Mouse (Mus musculus): ENCODE data around the gene Enah.

Gene Enah

DNA sequence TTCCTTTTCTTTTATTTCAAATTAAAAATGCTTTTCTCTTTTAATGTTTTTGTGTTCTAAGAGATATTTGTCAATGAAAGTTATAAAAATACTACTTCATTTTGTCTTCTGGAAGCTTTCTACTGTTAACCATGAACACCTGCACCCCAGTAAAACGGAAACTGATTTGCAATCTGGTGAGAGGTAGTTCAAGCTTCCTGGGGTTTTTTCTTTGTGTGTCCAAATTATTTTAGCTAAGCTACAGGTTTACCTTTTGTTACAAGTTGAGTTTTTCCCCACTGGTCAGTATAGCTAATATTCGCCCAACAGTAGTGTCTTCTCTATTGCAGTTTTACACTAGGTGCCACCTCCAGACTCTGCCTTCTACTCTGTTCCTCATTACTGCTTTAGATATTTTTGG lies 62.1 kb downstream of the Enah start:
- no peak for DNase-seq

DNA sequence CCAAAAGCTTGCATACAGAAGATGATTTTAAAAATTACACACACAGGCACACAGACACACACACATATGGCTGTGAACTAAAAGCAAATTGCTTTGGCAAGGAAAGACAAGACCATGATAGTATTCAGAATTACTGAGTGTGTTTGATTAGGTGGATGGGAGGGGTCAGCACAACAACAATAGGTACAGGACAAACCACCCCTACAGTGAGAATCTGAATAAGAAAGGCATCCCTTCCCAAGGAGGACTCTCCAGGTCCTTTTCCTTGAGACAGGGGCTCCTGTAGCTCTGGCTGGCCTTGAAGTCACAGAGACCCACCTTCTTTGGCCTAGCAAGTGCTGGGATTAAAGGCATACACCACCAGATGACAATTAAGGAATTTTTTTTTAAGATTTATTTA lies 66.2 kb downstream of the Enah start:
- DNase-seq, result no peak

GRCm38 (mm10) chr1:181951266-181951665 lies 68.5 kb downstream of the Enah start:
- DNase-seq, result no peak

- DNase-seq, result no peak
Observed at GRCm38 (mm10) chr1:181950721-181951120, 69.1 kb downstream of the Enah start.

- DNase-seq, result no peak
Observed at GRCm38 (mm10) chr1:181948191-181948590, 71.6 kb downstream of the Enah start.

DNA sequence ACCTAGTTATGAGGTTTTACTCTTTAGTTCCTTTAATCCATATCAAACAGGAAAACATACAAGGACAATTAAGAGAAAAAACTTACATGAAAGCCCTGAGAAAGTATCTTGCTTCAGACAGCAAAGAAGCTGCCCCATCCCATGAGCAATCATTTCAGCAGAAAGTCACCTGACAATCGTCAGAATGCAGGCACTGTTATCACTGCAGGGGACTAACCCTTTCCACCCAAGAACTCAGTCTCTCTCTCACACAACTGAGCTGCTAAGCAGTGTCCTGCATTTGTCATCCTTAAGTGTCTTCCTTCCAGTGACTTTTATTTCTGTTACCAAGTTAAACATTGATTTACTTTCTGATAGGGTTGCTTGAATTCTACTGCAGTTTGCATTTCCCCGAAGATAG lies 82.7 kb downstream of the Enah start:
- DNase-seq, result no peak

DNA sequence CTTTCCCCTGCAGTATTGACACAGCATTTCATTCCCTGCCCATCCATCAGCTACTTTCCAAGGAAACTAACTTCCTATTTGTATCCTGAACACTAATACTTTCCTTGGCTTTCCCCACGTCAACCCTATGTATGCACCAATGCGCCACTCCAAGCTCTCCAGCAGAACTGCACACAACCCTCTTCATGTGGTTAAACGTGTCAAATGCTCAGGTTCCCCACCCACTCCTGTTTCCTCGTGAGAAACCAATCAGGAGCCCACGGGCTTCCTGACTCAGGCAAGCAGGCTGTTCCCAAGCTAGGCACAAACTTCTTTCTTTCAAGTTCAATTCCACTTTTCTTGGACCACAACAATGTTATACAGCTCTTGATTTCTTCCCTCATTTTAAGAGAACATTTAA lies 91.4 kb downstream of the Enah start:
- DNase-seq, result no peak

GRCm38 (mm10) chr1:181923384-181923783 lies 96.4 kb downstream of the Enah start:
- DNase-seq, result no peak

- peak; percentile 14 for DNase-seq
Observed at GRCm38 (mm10) chr1:181921580-181922494, 98.0 kb downstream of the Enah start.

- no peak for DNase-seq
Observed at GRCm38 (mm10) chr1:181911841-181912240, 107.9 kb downstream of the Enah start.

DNA sequence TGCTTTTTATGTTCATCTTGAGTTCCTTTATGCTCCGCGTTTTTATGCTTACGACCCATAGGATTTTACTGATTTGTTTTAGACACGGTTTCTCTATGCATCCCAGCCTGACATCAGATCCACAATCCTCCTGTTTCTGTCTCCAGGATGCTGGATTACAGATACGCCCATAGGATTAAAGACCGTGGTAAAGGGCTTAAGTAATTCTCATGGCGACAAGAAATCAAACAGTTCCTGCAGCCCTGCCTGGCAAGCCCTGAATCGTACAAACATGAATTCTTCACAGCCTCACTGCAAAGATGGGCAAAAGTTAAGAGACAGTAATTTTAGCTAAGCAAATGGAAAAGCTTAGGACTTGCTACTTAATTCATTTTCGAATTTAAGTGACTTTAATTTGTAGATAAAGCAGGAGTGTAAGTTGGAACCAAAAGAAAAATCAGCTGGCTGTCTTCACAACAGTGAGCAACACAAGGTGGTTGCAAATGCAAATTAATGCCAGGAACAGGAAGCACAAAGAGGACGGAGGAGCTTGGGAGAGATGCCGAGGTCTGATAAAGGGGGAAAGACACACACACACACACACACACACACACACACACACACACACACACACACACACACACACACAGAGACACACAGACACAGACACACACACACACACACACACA lies 118.0 kb downstream of the Enah start:
- DNase-seq, result no peak

DNA sequence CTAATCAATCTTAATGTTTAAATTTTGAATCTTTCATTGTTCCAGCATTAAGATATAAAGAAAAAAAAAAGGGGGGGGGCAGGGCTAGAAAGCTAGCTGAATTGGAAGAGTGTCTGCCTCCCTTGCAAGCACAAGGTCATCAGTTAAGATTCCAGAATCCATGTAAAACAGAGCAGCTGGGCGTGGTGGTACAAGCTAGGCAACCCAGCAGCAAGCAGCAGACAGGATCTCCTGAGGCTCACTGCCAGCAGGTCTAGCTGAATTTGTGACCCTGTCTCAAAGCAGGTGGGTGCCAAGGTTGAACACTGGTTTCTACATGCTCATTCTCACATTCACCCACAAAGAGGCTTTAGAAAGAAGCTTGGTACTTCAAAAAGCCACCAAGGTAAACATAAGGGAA lies 118.9 kb downstream of the Enah start:
- no peak for DNase-seq

DNA sequence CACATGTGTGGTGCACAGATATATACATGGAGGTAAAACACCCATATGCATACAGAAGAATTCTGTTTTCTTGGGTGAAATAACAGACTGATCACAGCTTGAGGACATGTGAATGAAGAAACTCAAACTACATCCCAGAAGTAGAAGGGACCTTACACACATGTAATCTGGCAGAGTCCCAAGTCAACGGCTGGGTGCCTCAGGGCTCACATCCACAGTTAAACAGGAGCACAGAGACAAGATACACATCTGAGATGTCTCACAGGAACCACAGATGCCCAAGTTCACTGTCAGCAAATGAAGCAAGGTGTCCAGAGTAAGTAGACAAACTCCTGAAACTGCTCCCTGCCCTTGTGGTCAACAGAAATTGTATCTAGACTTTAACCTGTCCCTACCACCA lies 120.8 kb downstream of the Enah start:
- no peak for DNase-seq

DNA sequence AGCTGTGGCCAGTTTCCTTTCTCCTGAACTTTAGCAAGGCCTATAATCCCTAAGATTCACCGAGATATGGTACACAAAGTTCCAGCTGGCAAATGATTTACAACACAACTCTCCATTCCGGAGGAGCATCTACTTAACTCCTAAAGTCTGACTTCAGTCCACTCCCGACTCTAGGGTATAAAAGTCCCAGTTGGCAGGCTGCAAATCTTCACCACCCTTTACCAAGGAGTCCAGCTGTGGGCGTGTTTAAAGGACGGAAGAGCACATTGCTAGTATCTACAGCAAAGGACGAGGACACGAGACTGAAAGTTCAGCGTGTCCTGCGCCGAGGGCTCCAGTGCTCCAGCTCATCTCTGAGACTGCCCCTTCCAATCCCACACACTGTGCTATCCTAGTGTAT lies 122.8 kb downstream of the Enah start:
- DNase-seq, result peak; percentile 6

DNA sequence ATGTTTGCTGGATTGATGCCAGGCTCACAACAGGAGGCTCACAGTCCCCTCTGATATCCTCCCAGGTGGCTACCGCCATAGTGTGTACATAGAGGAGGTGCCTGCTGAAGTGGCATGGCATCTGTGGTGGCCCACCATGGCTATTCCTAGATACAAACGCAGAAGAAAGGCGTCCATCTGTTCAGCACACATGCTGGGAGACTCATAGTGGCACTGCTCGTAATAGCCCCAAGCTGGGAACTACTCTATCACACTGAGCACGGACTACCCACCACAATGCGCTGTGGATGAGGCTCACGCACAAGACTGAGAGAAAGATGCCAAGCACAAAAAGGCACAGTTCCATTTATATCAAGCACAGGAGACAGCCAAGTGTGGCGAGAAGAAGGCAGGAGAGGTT lies 126.1 kb downstream of the Enah start:
- no peak for DNase-seq

- DNase-seq, result no peak
Observed at GRCm38 (mm10) chr1:181889670-181890069, 130.1 kb downstream of the Enah start.

- peak; percentile 87 for DNase-seq
Observed at GRCm38 (mm10) chr1:181888801-181889200, 131.0 kb downstream of the Enah start.

GRCm38 (mm10) chr1:181881532-181881931 lies 138.3 kb downstream of the Enah start:
- peak; percentile 73 for DNase-seq

DNA sequence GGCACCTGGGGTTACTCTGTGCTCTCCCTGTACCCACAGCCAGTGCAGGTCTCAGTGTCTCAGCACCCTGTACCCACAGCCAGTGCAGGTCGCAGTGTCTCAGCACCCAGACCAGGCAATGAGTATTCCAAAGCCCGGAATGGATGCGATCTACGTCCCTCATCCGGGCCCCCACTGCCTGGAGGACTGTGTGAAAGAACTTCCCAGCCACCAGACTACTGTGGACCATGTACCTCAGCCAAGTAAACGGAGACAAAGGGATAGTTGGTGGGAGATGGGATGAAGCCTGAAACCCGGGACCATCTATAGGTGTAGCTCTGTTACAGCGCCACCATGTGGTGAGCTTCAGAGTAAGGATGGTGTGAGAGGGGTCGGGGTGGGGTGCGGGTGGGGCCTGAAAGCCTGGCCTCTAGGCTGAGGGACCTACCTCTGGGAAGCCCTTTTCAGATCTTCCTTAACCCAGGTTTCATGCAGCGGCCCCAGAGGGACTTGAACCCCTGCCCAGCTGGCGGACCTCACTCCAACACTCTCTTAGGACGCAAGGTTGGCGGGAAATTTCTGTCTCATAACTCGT lies 139.0 kb downstream of the Enah start:
- no peak for DNase-seq

- no peak for DNase-seq
Observed at GRCm38 (mm10) chr1:181878436-181878835, 141.4 kb downstream of the Enah start.

DNA sequence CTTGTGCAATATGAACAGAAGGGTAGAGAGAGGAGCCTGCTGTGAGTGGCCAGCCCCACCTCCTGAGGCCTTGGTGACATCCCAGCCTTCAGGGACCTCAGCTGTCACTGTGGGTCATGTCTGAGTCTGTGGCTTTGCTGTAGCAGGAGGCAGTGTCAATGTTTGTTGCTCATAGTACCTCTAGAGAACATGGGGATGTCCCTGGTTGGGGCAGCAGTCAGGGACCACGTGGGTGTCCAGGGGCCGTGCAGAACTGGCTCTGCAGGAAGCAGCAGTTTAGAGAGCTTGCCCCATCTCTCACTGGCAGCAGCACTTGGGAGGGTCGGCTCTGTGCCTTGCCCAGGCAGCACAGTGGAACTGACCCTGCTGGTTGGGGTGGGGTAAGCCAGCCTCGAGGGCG lies 142.7 kb downstream of the Enah start:
- no peak for DNase-seq

DNA sequence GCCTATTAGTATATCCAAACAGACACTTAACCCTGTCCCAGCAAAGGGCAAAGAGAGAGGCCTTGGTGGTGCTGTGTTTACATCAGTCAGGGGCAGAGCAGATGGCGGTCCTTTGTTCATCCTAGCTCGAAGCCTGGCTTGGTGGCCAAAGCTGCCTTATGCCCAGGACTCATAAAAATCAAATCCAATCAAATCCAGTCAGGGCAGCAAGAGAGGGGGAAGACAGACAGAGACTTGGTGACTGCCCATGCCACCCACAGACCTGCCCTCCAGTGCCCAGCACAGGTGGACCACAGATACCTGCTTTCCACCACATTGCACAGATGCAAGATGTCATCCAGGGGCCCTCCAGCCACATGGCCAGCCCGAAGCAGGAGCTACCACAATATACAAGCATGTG lies 143.1 kb downstream of the Enah start:
- no peak for DNase-seq

- no peak for DNase-seq
Observed at GRCm38 (mm10) chr1:181873086-181873920, 146.5 kb downstream of the Enah start.

All from kidney, adult 9 months (tissue).